Mouse (Mus musculus) heart, postnatal 36 days (tissue): ENCODE data around the gene Morf4l1. TPM values are rescaled to one million over a fixed set of nuclear protein-coding genes. Genes with fewer than 3 reads are reported as not detected.
"Not testable (repeated sequence)": the region's sequence is repeated elsewhere in the genome, so short reads cannot be mapped to it uniquely, and the experiment has no call there.

Source experiments
- DNase-seq, 2 experiments: peaks; one replicate each; pipeline ENCODE4 v3.0.0; 2021 to 2022
- intact Hi-C: fragments of 180-260 bp; cut with DNase I; formaldehyde crosslinking; loops from one replicate; pipeline ENCODE4 v1.15.1; 2025
- total RNA-seq, 2 experiments: library from RNA; stranded (reverse); gene quantifications; 2 replicates each; pipeline ENCODE4 v1.2.3; 2021

Morf4l1 gene
- total RNA-seq, 2 experiments from 2014 or later, result 254 to 268 TPM

- no peak for DNase-seq
- intact Hi-C loops, result loop anchor here (10.0 kb wide), 1 partner anchor 365 kb away; the partner anchor contains the start of gene Tmed3
Observed at GRCm38 (mm10) chr9:90070174-90070573, 44.4 kb downstream of the Morf4l1 start.

- no peak for DNase-seq
- intact Hi-C loops, result no loop called here
Observed at GRCm38 (mm10) chr9:90069485-90069884, 45.1 kb downstream of the Morf4l1 start.

GRCm38 (mm10) chr9:90068786-90069185, 45.8 kb downstream of the Morf4l1 start:
- DNase-seq, result no peak
- intact Hi-C loops, result no loop called here

- intact Hi-C loops, result no loop called here
- DNase-seq, result no peak
Observed at GRCm38 (mm10) chr9:90067341-90067740, 47.2 kb downstream of the Morf4l1 start.

GRCm38 (mm10) chr9:90060932-90061331, 53.6 kb downstream of the Morf4l1 start:
- DNase-seq, intact Hi-C loops: not testable (repeated sequence)

GRCm38 (mm10) chr9:90060574-90060875, 54.0 kb downstream of the Morf4l1 start:
- DNase-seq, result no peak
- intact Hi-C loops, result no loop called here

GRCm38 (mm10) chr9:90059828-90060573, 54.6 kb downstream of the Morf4l1 start:
- intact Hi-C loops, result no loop called here
- DNase-seq, result no peak

- no peak for DNase-seq
- intact Hi-C loops, result no loop called here
Observed at GRCm38 (mm10) chr9:90056716-90057115, 57.9 kb downstream of the Morf4l1 start.

- DNase-seq, result no peak
- intact Hi-C loops, result no loop called here
Observed at GRCm38 (mm10) chr9:90055911-90056310, 58.7 kb downstream of the Morf4l1 start.

GRCm38 (mm10) chr9:90055409-90055808, 59.2 kb downstream of the Morf4l1 start:
- intact Hi-C loops, result no loop called here
- no peak for DNase-seq

GRCm38 (mm10) chr9:90054371-90055145, 60.0 kb downstream of the Morf4l1 start:
- intact Hi-C loops, result no loop called here
- peak; percentile 70 to 72 for DNase-seq

GRCm38 (mm10) chr9:90053852-90054251, 60.7 kb downstream of the Morf4l1 start, which contains the start of gene Ctsh:
Gene Ctsh (plus strand): TSS chr9:90054152.
- intact Hi-C loops, result no loop called here
- DNase-seq, result no peak

- no peak for DNase-seq
- intact Hi-C loops, result no loop called here
Observed at GRCm38 (mm10) chr9:90047937-90048627, 66.5 kb downstream of the Morf4l1 start.

- intact Hi-C loops, result no loop called here
- DNase-seq, result no peak
Observed at GRCm38 (mm10) chr9:90045191-90045590, 69.4 kb downstream of the Morf4l1 start.

- intact Hi-C loops, DNase-seq: not testable (repeated sequence)
Observed at GRCm38 (mm10) chr9:90042906-90043305, 71.7 kb downstream of the Morf4l1 start.

Other genes with a start within 250 kb of the Morf4l1 start
- not detected for gene Rasgrf1, start 204.9 kb downstream of the Morf4l1 start, total RNA-seq
- 10 to 100 TPM; 56.0 to 58.4 TPM for gene Ctsh, start 60.6 kb downstream of the Morf4l1 start, total RNA-seq
- 10 to 100 TPM; 14.4 to 17.7 TPM for gene Adamts7, start 48.3 kb upstream of the Morf4l1 start, total RNA-seq
- 10 to 100 TPM; 11.2 to 11.8 TPM for gene Tbc1d2b, start 156.0 kb upstream of the Morf4l1 start, total RNA-seq